Mouse (Mus musculus) layer of hippocampus, adult 11-12 months (tissue): ENCODE data around the gene Lyl1.

Experiments used
- DNase-seq: peaks from one replicate; pipeline ENCODE4 v3.0.0; 2022; ENCODE audit warnings: low spot score

Gene Lyl1

GRCm38 (mm10) chr8:84703466-84704249 is 2.4 kb downstream of the Lyl1 start:
- DNase-seq: no peak

GRCm38 (mm10) chr8:84704356-84704755 is 3.1 kb downstream of the Lyl1 start:
- no peak for DNase-seq

- DNase-seq: no peak
These were observed 3.9 kb downstream of the Lyl1 start for GRCm38 (mm10) chr8:84704867-84705831.

- DNase-seq: no peak
These were observed 4.7 kb downstream of the Lyl1 start for GRCm38 (mm10) chr8:84705960-84706359.

GRCm38 (mm10) chr8:84706610-84707266 is 5.5 kb downstream of the Lyl1 start:
- no peak for DNase-seq

GRCm38 (mm10) chr8:84707267-84707883 is 6.1 kb downstream of the Lyl1 start:
- no peak for DNase-seq

GRCm38 (mm10) chr8:84708071-84708541 is 6.8 kb downstream of the Lyl1 start:
- DNase-seq: peak; percentile 4

GRCm38 (mm10) chr8:84708774-84709475 is 7.7 kb downstream of the Lyl1 start:
- DNase-seq: peak; percentile 92

GRCm38 (mm10) chr8:84709931-84710330 is 8.7 kb downstream of the Lyl1 start:
- DNase-seq: no peak

- DNase-seq: no peak
These were observed 10.1 kb downstream of the Lyl1 start for GRCm38 (mm10) chr8:84711312-84711711.

GRCm38 (mm10) chr8:84711933-84712758 is 10.9 kb downstream of the Lyl1 start:
- no peak for DNase-seq

GRCm38 (mm10) chr8:84712759-84713120 is 11.5 kb downstream of the Lyl1 start:
- no peak for DNase-seq

GRCm38 (mm10) chr8:84713381-84713780 is 12.1 kb downstream of the Lyl1 start:
- no peak for DNase-seq

GRCm38 (mm10) chr8:84714161-84714560 is 12.9 kb downstream of the Lyl1 start:
- DNase-seq: no peak

GRCm38 (mm10) chr8:84715893-84716468 is 14.7 kb downstream of the Lyl1 start:
- no peak for DNase-seq

- no peak for DNase-seq
These were observed 15.5 kb downstream of the Lyl1 start for GRCm38 (mm10) chr8:84716790-84717189.

GRCm38 (mm10) chr8:84718476-84718875 is 17.2 kb downstream of the Lyl1 start:
- DNase-seq: no peak

- DNase-seq: no peak
These were observed 17.9 kb downstream of the Lyl1 start for GRCm38 (mm10) chr8:84718959-84719690.

GRCm38 (mm10) chr8:84722530-84722849 is 21.2 kb downstream of the Lyl1 start:
- no peak for DNase-seq
